Mouse (Mus musculus): ENCODE results near the gene Slc36a3. TPM values are rescaled to one million over a fixed set of nuclear protein-coding genes. Genes with fewer than 3 reads are reported as not detected.

The Slc36a3 gene
- not detected in 2 replicates for polyA plus RNA-seq (2016; fragmentation: Nextera tagmentation; extraction: Ambion mirVana)

DNA sequence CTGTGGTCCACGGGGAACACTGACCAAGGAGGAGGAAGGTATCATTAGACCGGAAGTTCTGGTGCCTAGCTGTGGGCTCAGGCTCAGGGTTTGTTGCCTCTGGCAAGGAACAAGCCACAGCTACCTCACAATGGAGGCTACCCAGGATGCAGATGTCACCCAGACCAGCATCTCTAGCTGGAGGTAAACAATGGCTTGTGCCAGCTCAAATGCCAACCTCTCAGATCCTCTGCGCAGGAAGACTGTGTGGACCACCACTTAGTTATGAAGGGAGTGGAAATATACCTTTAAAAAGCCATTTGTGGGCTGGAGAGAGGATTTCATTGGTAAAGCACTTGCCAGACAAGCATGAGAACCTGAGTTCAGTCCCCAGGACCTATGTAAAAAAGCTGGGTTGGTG is at the start of gene Slc36a3:
Gene Slc36a3 (minus strand): TSS at position 101 of the 400 bp plus-strand sequence.
- DNase-seq (ENCODE audit: low spot score): no peak
- Histone ChIP-seq H3K9me3 (no peaks in the 10 kb centered on the region), H3K4me3 (no peak within 1 kb of the TSS), H3K27ac (no peak within 1 kb of the TSS), H3K27me3 (ENCODE audit: insufficient read depth, poor library complexity, severe bottlenecking) (no peaks in the 10 kb centered on the region), H3K4me1 (no peaks in the 10 kb centered on the region), H3K36me3 (no peaks in the 10 kb centered on the region)
- WGBS: 83% methylated on average over 3 of the region's 3 CpGs

- no peak for DNase-seq (ENCODE audit: low spot score)
- H3K4me3 ChIP-seq: no peak overlapping the region
- WGBS: 69% methylated on average over 8 of the region's 8 CpGs
These were observed 46.4 kb upstream of the Slc36a3 start for GRCm38 (mm10) chr11:55197740-55198510.

GRCm38 (mm10) chr11:55197086-55197485 is 45.6 kb upstream of the Slc36a3 start:
- 65% methylated on average over 6 of the region's 6 CpGs for WGBS
- Histone ChIP-seq H3K36me3 (no peaks in the 10 kb centered on the region), H3K27ac (no peak overlapping the region), H3K27me3 (ENCODE audit: insufficient read depth, poor library complexity, severe bottlenecking) (no peaks in the 10 kb centered on the region), H3K9me3 (no peaks in the 10 kb centered on the region), H3K4me1 (peaks cover 13% of the 10 kb centered on the region), H3K4me3 (no peak overlapping the region)
- no peak for DNase-seq (ENCODE audit: low spot score)

More at GRCm38 (mm10) chr11:55197740-55198510, 46.4 kb upstream of the Slc36a3 start:
- Histone ChIP-seq H3K27ac (no peak overlapping the region), H3K36me3 (no peaks in the 10 kb centered on the region), H3K27me3 (ENCODE audit: insufficient read depth, poor library complexity, severe bottlenecking) (no peaks in the 10 kb centered on the region), H3K4me1 (peaks cover 13% of the 10 kb centered on the region), H3K9me3 (no peaks in the 10 kb centered on the region)

GRCm38 (mm10) chr11:55190216-55190615 is 38.7 kb upstream of the Slc36a3 start:
- no peak for DNase-seq (ENCODE audit: low spot score)
- Histone ChIP-seq H3K27me3 (ENCODE audit: insufficient read depth, poor library complexity, severe bottlenecking) (0 out of 2 replicates have a peak, but pooled peaks cover 5% of the 10 kb centered on the region), H3K36me3 (no peaks in the 10 kb centered on the region), H3K27ac (no peak overlapping the region), H3K4me1 (peaks cover 22% of the 10 kb centered on the region), H3K4me3 (no peak overlapping the region), H3K9me3 (no peaks in the 10 kb centered on the region)
- 74% methylated on average over 3 of the region's 3 CpGs for WGBS

DNA sequence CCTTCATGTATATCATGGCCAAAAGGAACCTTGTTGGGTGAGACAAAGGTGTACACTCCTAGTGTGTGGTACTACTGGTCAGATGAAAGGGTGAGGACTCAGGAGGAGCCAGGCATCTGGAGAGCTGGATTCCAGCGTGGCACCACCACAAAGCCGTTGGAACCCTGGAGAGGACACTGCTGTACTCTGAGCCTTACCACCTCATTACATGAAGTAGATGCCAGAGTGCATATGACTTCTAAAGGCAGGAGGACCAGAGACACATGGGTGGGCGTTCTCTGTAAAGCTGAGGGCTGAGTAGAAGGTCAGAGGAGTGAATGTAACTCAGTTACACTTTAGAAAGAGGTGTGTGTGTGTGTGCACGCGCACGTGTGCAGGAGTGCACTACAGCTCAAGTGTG is 36.3 kb upstream of the Slc36a3 start:
- Histone ChIP-seq H3K9me3 (no peaks in the 10 kb centered on the region), H3K27me3 (ENCODE audit: insufficient read depth, poor library complexity, severe bottlenecking) (0 out of 2 replicates have a peak, but pooled peaks cover 12% of the 10 kb centered on the region), H3K36me3 (no peaks in the 10 kb centered on the region), H3K4me1 (peaks cover 30% of the 10 kb centered on the region), H3K27ac (peak overlapping the region; percentile 69; the same call in 1 of the 2 replicates), H3K4me3 (no peak overlapping the region)
- WGBS: 79% methylated on average over 6 of the region's 6 CpGs
- DNase-seq (ENCODE audit: low spot score): no peak

DNA sequence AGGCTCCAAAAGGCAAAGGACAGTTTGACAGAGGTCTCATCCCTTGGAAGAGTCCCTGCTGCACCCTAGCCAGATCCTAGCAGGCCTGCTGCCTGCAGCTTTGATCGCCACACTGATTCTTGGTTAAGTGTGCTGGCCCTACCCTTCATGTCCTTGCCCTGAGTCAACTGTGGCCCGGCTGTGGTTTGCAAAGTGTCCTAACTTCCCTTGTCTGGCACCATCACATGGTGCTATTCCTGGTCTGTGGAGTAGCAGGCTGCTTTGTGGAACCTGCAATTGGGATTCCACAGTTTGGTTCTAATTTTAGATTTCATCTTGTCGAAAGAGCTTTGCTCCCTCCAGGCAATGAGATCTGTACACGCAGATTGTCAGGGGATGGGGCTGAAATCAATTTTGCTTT is 35.8 kb upstream of the Slc36a3 start:
- WGBS: 39% methylated on average over 4 of the region's 4 CpGs

DNA sequence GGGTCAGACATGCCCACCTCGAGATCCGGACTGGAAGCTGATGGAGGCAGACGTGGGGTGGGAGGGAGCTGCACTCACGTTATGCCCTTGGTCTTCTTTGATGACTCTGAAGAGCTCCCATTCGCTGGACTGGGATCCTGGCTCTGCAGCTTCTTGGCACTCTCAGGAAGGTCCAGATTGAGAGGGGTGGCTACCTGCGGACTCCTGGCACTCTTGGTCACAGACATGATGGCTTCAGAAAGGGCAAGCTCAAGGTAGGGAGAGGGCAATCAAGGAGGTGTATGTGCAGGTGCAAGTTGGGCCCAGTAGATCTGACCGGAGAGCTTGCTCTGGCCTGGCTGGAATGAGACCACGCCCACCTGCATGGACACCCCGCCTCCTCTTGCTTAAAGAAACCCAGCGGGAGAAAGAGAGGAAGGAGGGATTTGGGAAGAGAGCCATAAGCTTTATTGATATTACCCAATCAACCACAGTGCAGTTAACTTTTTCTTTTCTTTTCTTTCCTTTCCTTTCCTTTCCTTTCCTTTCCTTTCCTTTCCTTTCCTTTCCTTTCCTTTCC is 33.3 kb upstream of the Slc36a3 start, which contains the start of gene Slc36a2:
Gene Slc36a2 (minus strand): TSS at position 345 of the 559 bp plus-strand sequence.
- Histone ChIP-seq H3K27me3 (ENCODE audit: insufficient read depth, poor library complexity, severe bottlenecking) (0 out of 2 replicates have a peak, but pooled peaks cover 12% of the 10 kb centered on the region), H3K9me3 (no peaks in the 10 kb centered on the region), H3K4me3 (0 out of 2 replicates have a peak within 1 kb of the TSS, but pooled peaks have one; percentile 4), H3K27ac (no peak within 1 kb of the TSS), H3K4me1 (peaks cover 33% of the 10 kb centered on the region), H3K36me3 (no peaks in the 10 kb centered on the region)
- WGBS: 29% methylated on average over 10 of the region's 10 CpGs
- DNase-seq (ENCODE audit: low spot score): no peak

More for the DNA sequence above, 35.8 kb upstream of the Slc36a3 start:
- Histone ChIP-seq H3K9me3 (no peaks in the 10 kb centered on the region), H3K4me3 (no peak overlapping the region), H3K36me3 (no peaks in the 10 kb centered on the region), H3K4me1 (peaks cover 30% of the 10 kb centered on the region), H3K27ac (peak overlapping the region; percentile 69), H3K27me3 (ENCODE audit: insufficient read depth, poor library complexity, severe bottlenecking) (0 out of 2 replicates have a peak, but pooled peaks cover 12% of the 10 kb centered on the region)
- DNase-seq (ENCODE audit: low spot score): no peak

DNA sequence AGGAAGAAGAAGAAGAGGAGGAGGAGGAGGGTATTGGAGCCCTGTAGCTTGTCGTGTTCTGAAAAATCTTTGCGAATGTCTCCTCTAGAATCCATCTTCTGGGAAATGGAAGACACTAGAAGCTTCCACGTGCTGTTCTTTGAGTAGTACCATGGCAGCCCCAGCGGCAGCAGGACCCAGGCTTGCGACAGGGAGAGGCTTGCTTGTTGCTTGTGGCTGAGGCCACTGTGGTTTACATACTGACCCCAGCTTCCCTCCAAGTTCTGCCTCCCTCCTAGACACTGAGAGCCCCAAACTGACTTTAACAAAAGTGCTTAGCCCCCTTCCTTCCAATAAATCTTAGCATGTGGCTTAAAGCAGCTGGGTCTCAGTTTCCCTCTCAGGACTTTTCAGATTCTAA is 32.7 kb upstream of the Slc36a3 start:
- H3K4me3 ChIP-seq: no peak overlapping the region
- H3K27me3 ChIP-seq (ENCODE audit: insufficient read depth, poor library complexity, severe bottlenecking): 0 out of 2 replicates have a peak, but pooled peaks cover 12% of the 10 kb centered on the region
- DNase-seq (ENCODE audit: low spot score): no peak
- H3K36me3 ChIP-seq: no peaks in the 10 kb centered on the region
- 83% methylated on average over 5 of the region's 5 CpGs for WGBS
- H3K4me1 ChIP-seq: peaks cover 33% of the 10 kb centered on the region
- H3K9me3 ChIP-seq: no peaks in the 10 kb centered on the region
- no peak overlapping the region for H3K27ac ChIP-seq

- H3K27ac ChIP-seq: no peak overlapping the region
These were observed 31.6 kb upstream of the Slc36a3 start for GRCm38 (mm10) chr11:55183124-55183523.

GRCm38 (mm10) chr11:55179856-55180255 is 28.3 kb upstream of the Slc36a3 start:
- Histone ChIP-seq H3K36me3 (no peaks in the 10 kb centered on the region), H3K4me3 (no peak overlapping the region), H3K27me3 (ENCODE audit: insufficient read depth, poor library complexity, severe bottlenecking) (0 out of 2 replicates have a peak, but pooled peaks cover 7% of the 10 kb centered on the region), H3K4me1 (peaks cover 18% of the 10 kb centered on the region; the same call in 1 of the 2 replicates), H3K9me3 (no peaks in the 10 kb centered on the region), H3K27ac (no peak overlapping the region)
- no peak for DNase-seq (ENCODE audit: low spot score)
- 87% methylated on average over 3 of the region's 3 CpGs for WGBS

More at GRCm38 (mm10) chr11:55183124-55183523, 31.6 kb upstream of the Slc36a3 start:
- DNase-seq (ENCODE audit: low spot score): no peak
- H3K27me3 ChIP-seq (ENCODE audit: insufficient read depth, poor library complexity, severe bottlenecking): 0 out of 2 replicates have a peak, but pooled peaks cover 12% of the 10 kb centered on the region
- WGBS: 53% methylated on average over 7 of the region's 7 CpGs
- H3K4me1 ChIP-seq: peaks cover 33% of the 10 kb centered on the region
- no peak overlapping the region for H3K4me3 ChIP-seq
- no peaks in the 10 kb centered on the region for H3K36me3 ChIP-seq
- no peaks in the 10 kb centered on the region for H3K9me3 ChIP-seq

DNA sequence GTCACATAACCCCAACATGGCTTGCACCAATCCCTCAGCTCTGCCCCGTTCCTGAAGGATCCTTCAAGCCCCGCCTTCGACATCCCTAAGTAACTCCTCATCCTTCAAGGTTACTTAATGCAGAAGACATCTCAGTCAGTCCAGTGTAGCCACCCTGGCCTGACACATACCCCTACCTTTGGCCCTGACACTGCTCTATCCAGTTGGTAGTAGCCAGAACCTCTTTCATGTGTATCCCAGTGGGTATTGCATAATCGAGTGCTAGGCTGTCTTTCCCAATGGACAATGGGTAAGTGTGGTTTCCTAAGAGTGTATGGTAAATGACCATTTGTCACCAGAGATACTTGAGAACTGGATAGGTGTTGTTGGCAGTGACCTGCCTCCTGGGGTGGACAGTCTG is 27.3 kb upstream of the Slc36a3 start:
- Histone ChIP-seq H3K27ac (no peak overlapping the region), H3K27me3 (ENCODE audit: insufficient read depth, poor library complexity, severe bottlenecking) (no peaks in the 10 kb centered on the region), H3K9me3 (no peaks in the 10 kb centered on the region), H3K4me3 (no peak overlapping the region), H3K36me3 (no peaks in the 10 kb centered on the region), H3K4me1 (peaks cover 14% of the 10 kb centered on the region; the same call in 1 of the 2 replicates)
- 77% methylated on average over 4 of the region's 4 CpGs for WGBS
- DNase-seq (ENCODE audit: low spot score): no peak

DNA sequence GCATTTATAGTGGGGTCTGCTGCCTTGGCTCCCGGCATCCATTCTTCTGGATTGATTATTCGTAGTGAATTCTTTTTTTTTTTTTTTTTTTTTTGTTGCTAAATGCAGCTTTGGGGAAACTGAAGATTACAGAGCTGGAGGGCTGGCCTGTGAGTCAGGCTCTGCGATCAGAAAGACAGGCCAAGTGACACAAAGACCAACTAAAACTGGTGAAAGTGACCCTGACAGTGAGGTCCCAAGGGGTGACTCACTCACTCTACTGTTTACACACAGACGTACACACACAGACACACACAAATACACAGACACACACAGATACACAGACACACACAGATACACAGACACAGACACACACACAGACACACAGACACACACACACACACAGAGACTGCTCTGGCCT is 19.0 kb upstream of the Slc36a3 start:
- 75% methylated on average over 4 of the region's 4 CpGs for WGBS
- no peaks in the 10 kb centered on the region; the same call in 1 of the 2 replicates for H3K27me3 ChIP-seq (ENCODE audit: insufficient read depth, poor library complexity, severe bottlenecking)
- no peaks in the 10 kb centered on the region for H3K4me1 ChIP-seq
- H3K36me3 ChIP-seq: no peaks in the 10 kb centered on the region
- no peak overlapping the region for H3K4me3 ChIP-seq
- H3K27ac ChIP-seq: no peak overlapping the region
- H3K9me3 ChIP-seq: no peaks in the 10 kb centered on the region; the same call in 1 of the 2 replicates
- DNase-seq (ENCODE audit: low spot score): no peak

DNA sequence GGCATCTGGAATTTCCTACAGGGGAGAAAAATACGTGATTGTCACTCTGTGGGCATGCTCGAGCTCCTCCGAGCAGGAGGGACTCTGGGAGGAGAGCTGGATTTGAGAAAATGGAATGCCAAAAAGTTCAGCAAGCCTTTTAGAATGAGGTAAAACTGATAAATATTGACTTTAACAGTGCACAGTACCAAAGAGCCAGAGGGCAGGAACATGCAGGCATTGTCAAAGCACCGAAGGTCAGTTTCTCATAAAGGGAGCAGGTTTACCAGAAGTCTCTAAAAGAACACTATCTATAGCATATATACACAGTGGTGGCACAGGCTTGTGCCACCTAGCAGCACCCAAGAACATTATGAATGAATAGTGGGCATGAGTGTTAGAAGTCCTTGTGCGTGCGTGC is 17.4 kb upstream of the Slc36a3 start:
- 91% methylated on average over 6 of the region's 6 CpGs for WGBS

More for the DNA sequence above, 17.4 kb upstream of the Slc36a3 start:
- H3K36me3 ChIP-seq: no peaks in the 10 kb centered on the region
- DNase-seq (ENCODE audit: low spot score): no peak
- H3K9me3 ChIP-seq: no peaks in the 10 kb centered on the region; the same call in 1 of the 2 replicates
- H3K27me3 ChIP-seq (ENCODE audit: insufficient read depth, poor library complexity, severe bottlenecking): no peaks in the 10 kb centered on the region; the same call in 1 of the 2 replicates
- H3K27ac ChIP-seq: no peak overlapping the region
- no peak overlapping the region for H3K4me3 ChIP-seq
- H3K4me1 ChIP-seq: no peaks in the 10 kb centered on the region

Data from heart, embryonic 10.5 days (tissue).